Mouse (Mus musculus) C2C12 (cell line): ENCODE results near the gene Tas2r135.

Experiments used
- CEBPB ChIP-seq: IDR thresholded peaks from one replicate; pipeline ENCODE4 v1.6.1; 2011; ENCODE audit warnings: low read depth, mild to moderate bottlenecking, control low read depth, moderate library complexity
- CTCF ChIP-seq: IDR thresholded peaks from one replicate; pipeline ENCODE4 v1.5.1; 2011; ENCODE audit not compliant: control insufficient read depth, insufficient read depth, insufficient read length
- MAX ChIP-seq: IDR thresholded peaks from one replicate; pipeline ENCODE4 v1.6.1; 2011; ENCODE audit warnings: mild to moderate bottlenecking, control low read depth
- MYOD1 ChIP-seq: IDR thresholded peaks from one replicate; pipeline ENCODE4 v1.6.1; 2011; ENCODE audit warnings: low read depth; ENCODE audit not compliant: control insufficient read depth, insufficient read length
- MYOG ChIP-seq: IDR thresholded peaks from one replicate; pipeline ENCODE4 v1.6.1; 2011; ENCODE audit not compliant: control insufficient read depth, insufficient read length; ENCODE audit errors: extremely low read depth
- USF1 ChIP-seq: IDR thresholded peaks from one replicate; pipeline ENCODE4 v1.6.1; 2011; ENCODE audit warnings: low read depth, mild to moderate bottlenecking, control low read depth, moderate library complexity

DNA sequence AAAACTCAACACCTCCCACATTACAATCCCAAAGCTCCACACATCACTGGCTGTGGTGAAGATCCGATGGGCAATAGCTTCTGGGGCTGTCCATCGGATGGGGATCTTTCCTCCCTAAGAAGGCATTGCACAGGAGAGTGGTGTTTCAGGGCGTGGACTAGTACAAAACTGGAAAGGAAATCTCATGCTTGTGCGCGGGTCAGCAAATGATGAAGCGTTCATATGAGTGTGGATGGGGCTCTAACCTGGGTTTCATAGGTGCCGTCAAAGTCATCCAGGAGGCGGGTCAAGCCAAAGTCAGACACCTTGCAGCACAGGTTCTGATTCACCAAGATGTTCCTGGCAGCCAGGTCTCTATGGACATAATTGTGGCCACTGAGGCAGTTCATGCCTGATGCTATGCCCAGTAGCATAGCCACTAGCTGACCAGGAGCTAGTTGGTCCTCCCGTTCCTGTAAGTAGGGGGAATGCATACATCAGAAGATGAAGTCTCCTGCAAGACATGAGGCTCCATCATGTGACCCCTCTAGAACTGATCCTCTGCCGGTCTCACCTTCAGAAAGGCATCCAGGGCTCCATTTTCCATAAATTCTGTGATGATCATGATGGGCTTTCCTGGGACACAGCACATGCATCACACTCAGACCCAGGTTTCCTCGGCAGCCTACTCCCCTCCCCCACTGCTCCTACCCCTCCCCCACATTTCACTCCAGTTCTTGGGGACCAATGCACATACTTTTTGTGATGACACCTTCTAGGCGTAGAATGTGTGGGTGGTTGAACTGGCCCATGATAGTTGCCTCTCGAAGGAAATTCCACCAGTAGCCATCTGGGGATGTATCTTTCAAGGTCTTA lies 44.0 kb upstream of the Tas2r135 start:
- TF ChIP-seq CTCF: no peak
- TF ChIP-seq MAX: no peak
- TF ChIP-seq MYOG: no peak
- peak; percentile 67 for TF ChIP-seq USF1
- TF ChIP-seq MYOD1: no peak
- no peak for TF ChIP-seq CEBPB
